Mouse (Mus musculus) liver, embryonic 14.5 days (tissue): ENCODE results near the gene Scn9a. TPM values are rescaled to one million over a fixed set of nuclear protein-coding genes. Genes with fewer than 3 reads are reported as not detected.

Source experiments
- ATAC-seq: fragments of 200-750 bp; cut with Nextera tagmentation; 2 replicates; pipeline ENCODE4 v1.8.0; 2017; ENCODE audit warnings: moderate number of reproducible peaks, mild to moderate bottlenecking, moderate library complexity; ENCODE audit not compliant: insufficient read depth
- DNase-seq, 3 experiments: peaks; one replicate each; pipeline ENCODE4 v3.0.0-alpha.2; 2012 to 2013; ENCODE audit warnings: low read depth in 3 of 3, low spot score in 3 of 3
- H3K27ac ChIP-seq: fragments of 300-500 bp; sonication (generic); 2 replicates; pipeline ENCODE4 v1.5.1; 2014; ENCODE audit warnings: moderate library complexity, mild to moderate bottlenecking, control low read depth, inconsistent platforms
- H3K27me3 ChIP-seq: fragments of 300-500 bp; sonication (generic); 2 replicates; pipeline ENCODE4 v1.6.1; 2014; ENCODE audit warnings: mild to moderate bottlenecking, low read length, moderate library complexity; ENCODE audit not compliant: control insufficient read depth, insufficient read depth
- H3K36me3 ChIP-seq: fragments of 300-500 bp; sonication (generic); replicated peaks from 2 replicates; pipeline ENCODE4 v1.6.1; 2014; ENCODE audit warnings: low read depth; ENCODE audit not compliant: control insufficient read depth, insufficient read depth
- H3K4me1 ChIP-seq, 2 experiments: fragments of 200-500 bp in 1 of 2; fragments of 300-500 bp in 1 of 2; sonication (generic) in 1 of 2; replicated peaks; 2 replicates each; pipeline ENCODE4 v1.6.1; 2012 to 2014; ENCODE audit warnings: antibody characterized with exemption in 1 of 2, inconsistent platforms in 1 of 2, low read length in 1 of 2; ENCODE audit not compliant: control insufficient read depth in 2 of 2, insufficient read depth in 2 of 2
- H3K4me2 ChIP-seq: fragments of 300-500 bp; sonication (generic); 2 replicates; pipeline ENCODE4 v1.6.1; 2014; ENCODE audit warnings: low read depth, mild to moderate bottlenecking, control low read depth, moderate library complexity
- H3K4me3 ChIP-seq, 2 experiments: fragments of 200-500 bp in 1 of 2; fragments of 300-500 bp in 1 of 2; sonication (generic) in 1 of 2; 2 replicates each; pipeline ENCODE4 v1.5.1; 2012 to 2014; ENCODE audit warnings: low read depth in 2 of 2, low read length in 2 of 2, mild to moderate bottlenecking in 2 of 2, control low read depth in 1 of 2, inconsistent platforms in 1 of 2, moderate library complexity in 1 of 2; ENCODE audit not compliant: insufficient read depth in 1 of 2
- H3K9ac ChIP-seq: fragments of 300-500 bp; sonication (generic); replicated peaks from 2 replicates; pipeline ENCODE4 v1.6.1; 2014; ENCODE audit warnings: mild to moderate bottlenecking, control low read depth, moderate library complexity
- H3K9me3 ChIP-seq: fragments of 300-500 bp; sonication (generic); 2 replicates; pipeline ENCODE4 v1.6.1; 2016; ENCODE audit warnings: low read length, mixed read lengths; ENCODE audit not compliant: control insufficient read depth
- CTCF ChIP-seq: IDR thresholded peaks from 2 replicates; pipeline ENCODE4 v1.5.1; 2016; ENCODE audit warnings: antibody characterized with exemption, low read depth, control low read depth
- EP300 ChIP-seq: IDR thresholded peaks from 2 replicates; pipeline ENCODE4 v1.6.1; 2016; ENCODE audit warnings: antibody characterized with exemption, low read depth
- WGBS: fragments of 180-500 bp; shearing (Covaris S2); extraction: QIAGEN DNeasy Blood & Tissue Kit; methylation state at CpG from one replicate; pipeline ENCODE4 v1.1.7; 2014; ENCODE audit not compliant: insufficient replicate concordance; 5-methylcytosine and 5-hydroxymethylcytosine counted together
- polyA plus RNA-seq, 2 experiments: library from polyadenylated mRNA; depleted of rRNA in 1 of 2; stranded (reverse) in 1 of 2; unstranded in 1 of 2; fragments of >200 nt; fragmentation: Nextera tagmentation in 1 of 2; extraction: Ambion mirVana in 1 of 2; gene quantifications; 2 replicates each; pipeline versions ENCODE4 v1.2.1 to v1.2.3; 2012 to 2014

Gene Scn9a
- polyA plus RNA-seq, 2 experiments, result under 0.01 TPM; not detected in 1

GRCm38 (mm10) chr2:66507616-66508015 lies 127.1 kb downstream of the Scn9a start:
- no peak for TF ChIP-seq EP300
- no peak for TF ChIP-seq CTCF
- Histone ChIP-seq H3K9me3 (no peaks in the 10 kb centered on the region), H3K4me2 (no peak overlapping the region), H3K27me3 (no peaks in the 10 kb centered on the region), H3K36me3 (no peaks in the 10 kb centered on the region), H3K27ac (no peak overlapping the region), H3K4me3 (no peak overlapping the region), H3K9ac (no peak overlapping the region), H3K4me1 (no peaks in the 10 kb centered on the region)
- ATAC-seq, result no peak
- WGBS, result 52% methylated on average over 1 of the region's 1 CpGs
- DNase-seq, result no peak

- Histone ChIP-seq H3K36me3 (no peaks in the 10 kb centered on the region), H3K4me2 (no peak overlapping the region), H3K27me3 (no peaks in the 10 kb centered on the region), H3K4me1 (no peaks in the 10 kb centered on the region), H3K9me3 (no peaks in the 10 kb centered on the region), H3K9ac (no peak overlapping the region), H3K4me3 (no peak overlapping the region), H3K27ac (no peak overlapping the region)
- DNase-seq, result no peak
- no peak for ATAC-seq
- 60% methylated on average over 3 of the region's 3 CpGs for WGBS
- TF ChIP-seq EP300, result no peak
- no peak for TF ChIP-seq CTCF
These were observed 132.6 kb downstream of the Scn9a start for GRCm38 (mm10) chr2:66502158-66502557.

- no peak for TF ChIP-seq CTCF
- TF ChIP-seq EP300, result no peak
These were observed 140.2 kb downstream of the Scn9a start for GRCm38 (mm10) chr2:66494556-66494955.

GRCm38 (mm10) chr2:66478395-66478794 lies 156.4 kb downstream of the Scn9a start:
- 29% methylated on average over 2 of the region's 2 CpGs for WGBS
- no peaks in the 10 kb centered on the region for H3K36me3 ChIP-seq
- H3K9me3 ChIP-seq, result no peaks in the 10 kb centered on the region
- no peak overlapping the region for H3K4me2 ChIP-seq
- no peak overlapping the region for H3K27ac ChIP-seq
- no peak overlapping the region for H3K4me3 ChIP-seq
- no peak overlapping the region for H3K9ac ChIP-seq
- ATAC-seq (no peak), DNase-seq (no peak)
- H3K27me3 ChIP-seq, result no peaks in the 10 kb centered on the region
- no peak for TF ChIP-seq CTCF
- no peak for TF ChIP-seq EP300
- H3K4me1 ChIP-seq, result no peaks in the 10 kb centered on the region

More at GRCm38 (mm10) chr2:66494556-66494955, 140.2 kb downstream of the Scn9a start:
- Histone ChIP-seq H3K4me1 (no peaks in the 10 kb centered on the region), H3K4me3 (no peak overlapping the region), H3K36me3 (no peaks in the 10 kb centered on the region), H3K9me3 (no peaks in the 10 kb centered on the region), H3K4me2 (no peak overlapping the region), H3K27ac (no peak overlapping the region), H3K9ac (no peak overlapping the region), H3K27me3 (no peaks in the 10 kb centered on the region)
- 57% methylated on average over 8 of the region's 8 CpGs for WGBS
- no peak for ATAC-seq
- DNase-seq, result no peak

- Histone ChIP-seq H3K9ac (no peak overlapping the region), H3K4me2 (no peak overlapping the region), H3K27ac (no peak overlapping the region), H3K4me3 (no peak overlapping the region), H3K4me1 (no peaks in the 10 kb centered on the region), H3K9me3 (no peaks in the 10 kb centered on the region), H3K27me3 (no peaks in the 10 kb centered on the region), H3K36me3 (no peaks in the 10 kb centered on the region)
- no peak for ATAC-seq
- TF ChIP-seq CTCF (no peak), EP300 (no peak)
- 29% methylated on average over 3 of the region's 3 CpGs for WGBS
- DNase-seq, result no peak
These were observed 161.5 kb downstream of the Scn9a start for GRCm38 (mm10) chr2:66473181-66473822.
